Mouse (Mus musculus) bone marrow macrophage, adult 2 months (primary cell): ENCODE data around the gene Asap3.

Experiments used
- CTCF ChIP-seq: IDR thresholded peaks from 2 replicates; pipeline ENCODE4 v1.5.1; 2012; ENCODE audit warnings: low read depth, mild to moderate bottlenecking, low read length, moderate library complexity
- POLR2A ChIP-seq: IDR thresholded peaks from 2 replicates; pipeline ENCODE4 v1.6.1; 2012; ENCODE audit warnings: mild to moderate bottlenecking, low read depth, low read length, borderline replicate concordance

DNA sequence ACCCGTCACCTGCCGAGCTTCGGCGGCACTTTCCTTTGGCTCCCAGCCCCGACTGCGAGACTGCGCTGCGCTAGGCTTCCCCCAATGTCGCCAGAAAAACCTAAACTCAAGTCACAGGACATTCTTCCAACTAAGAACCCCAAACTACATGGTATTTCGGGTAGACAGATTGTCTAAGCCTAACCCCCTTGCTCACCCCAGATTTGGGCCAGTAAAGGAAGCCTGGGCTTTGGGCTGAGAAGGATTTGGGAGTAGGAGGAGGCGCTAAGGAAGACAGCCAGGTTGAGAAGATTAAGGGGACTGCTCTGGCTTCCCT, 43.1 kb downstream of the Asap3 start:
- TF ChIP-seq POLR2A (no peak), CTCF (no peak)
